Mouse (Mus musculus) spleen, postnatal 4 days (tissue): Measurements from ENCODE around the gene Arl13b.

ENCODE experiments used
- DNase-seq, 2 experiments: peaks; one replicate each; pipeline ENCODE4 v3.0.0; 2022; ENCODE audit warnings: low spot score in 2 of 2

Gene Arl13b

DNA sequence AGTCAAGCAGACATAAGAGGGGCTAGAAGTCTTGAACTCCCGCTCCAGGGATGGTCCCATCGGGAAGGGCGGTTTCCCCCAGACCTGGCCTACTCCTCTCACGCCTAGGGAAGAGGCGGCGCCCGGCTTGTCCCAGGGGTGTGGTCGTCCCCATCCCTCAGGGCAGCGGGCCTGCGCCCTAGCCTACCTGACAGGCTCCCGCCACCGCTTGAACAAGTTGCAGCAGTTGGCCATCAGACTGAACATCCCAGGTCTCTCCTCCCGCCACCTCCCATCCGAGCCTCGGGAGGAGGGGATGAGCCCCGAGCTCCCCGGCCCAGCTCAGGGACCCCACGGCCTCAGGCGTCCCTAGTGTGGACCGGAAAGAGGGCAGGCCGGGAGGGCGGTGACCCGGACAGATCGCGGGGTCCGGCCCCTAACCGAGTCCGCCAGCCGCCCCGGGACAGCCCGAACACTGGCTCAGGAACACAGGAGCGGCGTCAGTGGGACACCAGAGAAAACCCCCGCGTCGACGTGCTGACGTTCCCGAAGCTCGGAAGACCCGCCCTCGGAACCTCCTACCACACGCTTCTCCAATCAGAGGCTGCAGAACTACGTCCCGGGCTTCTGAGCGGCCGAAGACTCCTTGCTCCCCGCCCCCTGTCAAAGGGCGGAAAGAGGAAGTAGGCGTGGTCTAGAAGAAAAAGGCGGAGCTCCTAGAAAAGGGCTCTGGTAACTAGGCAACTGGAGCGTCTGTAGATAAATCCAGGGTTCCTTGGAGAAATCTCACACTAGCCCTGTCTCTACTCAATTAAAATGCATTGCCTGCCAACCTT is at the start of gene Arl13b:
Gene Arl13b (minus strand): TSS at position 543 of the 815 bp plus-strand sequence.
- peak; percentile 88 to 89 for DNase-seq

DNA sequence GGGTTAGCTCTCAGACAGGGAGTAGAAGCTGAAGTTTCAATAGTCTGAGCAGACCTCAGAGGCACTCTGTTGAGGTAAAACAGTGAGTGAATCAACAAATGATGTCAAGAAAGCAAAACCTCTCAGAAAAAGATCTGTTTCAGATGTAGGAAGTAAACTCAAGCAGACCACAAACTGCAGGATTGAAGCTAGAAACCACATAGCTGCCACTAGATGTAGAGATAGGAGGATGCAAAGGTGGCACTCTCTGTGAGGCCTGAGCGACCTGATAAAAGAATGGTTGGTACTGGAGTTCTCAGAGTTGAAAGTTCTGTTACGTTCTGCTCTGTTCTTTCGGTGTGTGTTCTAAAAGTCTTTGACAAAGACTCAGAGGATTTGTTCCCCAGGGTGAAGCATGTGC is 49.0 kb upstream of the Arl13b start:
- DNase-seq = no peak

- DNase-seq = no peak
Observed at GRCm38 (mm10) chr16:62874065-62874464, 27.2 kb upstream of the Arl13b start.

DNA sequence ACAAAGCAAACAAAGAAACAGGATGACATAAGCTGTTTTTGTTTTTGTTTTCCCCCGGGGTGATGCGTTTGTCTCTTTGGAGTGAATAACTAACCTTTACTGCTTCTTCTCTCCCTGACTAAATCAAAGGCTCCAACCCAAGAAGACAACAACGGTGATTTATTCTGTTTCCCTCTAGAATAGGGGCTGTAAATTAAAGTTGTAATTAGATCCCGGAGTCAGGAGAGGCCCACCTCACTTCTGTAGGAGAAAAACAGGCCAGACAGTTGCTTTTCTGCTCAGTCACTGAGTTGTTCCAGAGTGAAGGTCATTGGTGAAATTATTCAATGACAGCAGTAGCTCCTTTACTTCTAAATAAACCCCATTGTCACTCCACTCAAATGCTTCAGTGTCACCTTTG is 26.3 kb upstream of the Arl13b start:
- no peak for DNase-seq

- DNase-seq = no peak
Observed at GRCm38 (mm10) chr16:62872688-62873117, 25.9 kb upstream of the Arl13b start.

GRCm38 (mm10) chr16:62861455-62861854 is 14.6 kb upstream of the Arl13b start:
- DNase-seq = no peak

DNA sequence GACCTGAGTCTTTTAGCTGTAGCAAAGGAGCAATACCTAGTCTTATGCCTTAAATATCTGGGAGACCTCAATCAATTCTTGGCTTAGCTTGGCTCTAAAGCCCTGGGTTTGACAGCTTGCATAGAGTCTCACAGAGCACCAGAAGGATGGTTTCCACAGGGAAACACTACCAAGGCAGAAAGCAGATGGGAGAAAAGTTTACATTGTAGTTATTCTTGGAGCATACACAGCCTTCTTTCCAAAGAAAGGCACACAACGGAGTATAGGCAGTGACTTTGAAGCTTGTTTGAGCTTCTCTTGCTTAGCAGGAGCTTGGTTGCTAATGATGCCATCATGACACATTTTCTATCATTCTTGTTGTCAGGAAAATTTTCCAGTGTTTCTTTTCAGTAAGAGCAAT is 13.3 kb upstream of the Arl13b start:
- no peak for DNase-seq

- no peak for DNase-seq
Observed at GRCm38 (mm10) chr16:62858018-62858417, 11.2 kb upstream of the Arl13b start.

DNA sequence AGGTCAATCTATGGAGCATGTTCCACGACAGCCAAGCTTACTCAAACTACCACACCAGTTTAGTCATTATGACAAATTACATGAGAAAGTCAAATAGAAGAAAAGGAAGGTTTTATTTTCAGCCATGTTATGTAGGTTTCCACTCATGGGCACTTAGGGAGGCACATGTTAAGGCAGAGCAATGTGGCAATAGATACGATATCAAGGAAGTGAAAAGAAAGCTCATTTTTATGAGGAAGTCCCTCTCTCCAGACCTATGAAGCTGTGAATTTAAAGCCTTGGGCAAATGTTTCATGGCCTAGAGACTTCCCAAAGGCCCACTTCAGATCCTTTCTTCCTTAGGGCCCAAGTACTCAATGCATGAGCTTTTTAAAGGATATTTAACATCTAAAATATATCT is 10.7 kb upstream of the Arl13b start:
- DNase-seq = no peak

DNA sequence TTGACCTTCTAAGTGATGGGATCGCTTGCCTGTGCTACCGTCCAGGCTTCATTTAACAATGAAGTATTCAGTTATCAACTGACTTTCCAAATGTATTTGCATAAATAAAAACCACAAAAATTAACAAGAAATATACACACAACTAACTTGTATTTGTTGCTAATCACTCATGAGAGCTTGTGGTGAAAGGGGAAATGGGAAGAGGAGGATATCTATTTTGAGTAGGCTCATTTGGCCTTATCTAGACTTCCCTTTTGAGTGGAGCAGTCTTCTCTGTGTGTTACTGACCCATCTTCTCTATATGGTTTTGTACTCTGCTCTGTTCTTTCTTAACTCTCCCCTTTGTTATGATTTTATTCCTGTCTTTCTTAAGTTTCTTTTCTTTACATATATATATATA is 9.4 kb upstream of the Arl13b start:
- no peak for DNase-seq

DNA sequence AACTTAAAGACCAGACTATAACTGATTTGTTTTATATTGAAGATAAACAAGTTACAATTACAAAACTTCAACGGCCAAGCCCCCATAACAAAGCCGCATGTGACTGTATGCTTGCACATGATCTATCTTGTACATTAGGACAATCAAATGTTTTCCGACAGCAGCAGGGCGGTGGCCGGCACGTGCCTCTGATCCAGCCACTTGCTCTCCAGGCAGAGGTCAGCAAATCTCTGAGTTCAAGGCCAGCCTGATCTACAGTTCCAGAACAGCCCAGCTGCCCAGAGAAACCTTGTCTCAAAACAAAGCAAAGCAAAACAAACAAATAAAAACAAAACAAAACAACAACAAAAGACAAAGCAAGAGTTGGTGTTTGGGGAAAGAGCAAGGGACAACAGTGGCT is 8.5 kb upstream of the Arl13b start:
- no peak for DNase-seq

GRCm38 (mm10) chr16:62854191-62855068 is 7.6 kb upstream of the Arl13b start, which contains the start of gene Pros1:
Gene Pros1 (plus strand): TSS chr16:62854307.
- peak; percentile 22 to 67 for DNase-seq

DNA sequence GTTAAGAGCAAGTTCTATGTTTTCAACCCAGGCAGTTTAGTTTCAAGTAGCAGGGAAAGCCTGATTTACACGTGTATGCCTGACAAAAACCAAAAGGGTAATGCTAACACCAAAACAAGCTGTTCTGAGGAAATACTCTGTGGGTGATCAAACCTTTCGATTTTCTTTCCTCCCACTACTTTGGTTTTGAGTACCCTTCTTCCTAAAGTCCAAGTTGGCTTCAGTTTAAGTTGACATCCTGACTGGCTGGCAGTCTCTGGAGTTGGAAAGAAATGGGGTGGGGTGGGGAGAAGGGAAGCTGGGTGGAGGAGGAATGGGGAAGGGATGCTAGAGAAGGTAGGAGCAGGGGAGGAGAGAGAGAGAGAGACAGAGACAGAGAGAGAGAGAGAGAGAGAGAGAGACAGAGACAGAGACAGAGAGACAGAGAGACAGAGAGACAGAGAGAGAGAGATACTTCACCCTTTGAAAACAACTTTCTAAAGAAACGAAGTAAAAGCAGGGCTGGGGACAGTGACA is 6.8 kb upstream of the Arl13b start:
- DNase-seq = no peak

DNA sequence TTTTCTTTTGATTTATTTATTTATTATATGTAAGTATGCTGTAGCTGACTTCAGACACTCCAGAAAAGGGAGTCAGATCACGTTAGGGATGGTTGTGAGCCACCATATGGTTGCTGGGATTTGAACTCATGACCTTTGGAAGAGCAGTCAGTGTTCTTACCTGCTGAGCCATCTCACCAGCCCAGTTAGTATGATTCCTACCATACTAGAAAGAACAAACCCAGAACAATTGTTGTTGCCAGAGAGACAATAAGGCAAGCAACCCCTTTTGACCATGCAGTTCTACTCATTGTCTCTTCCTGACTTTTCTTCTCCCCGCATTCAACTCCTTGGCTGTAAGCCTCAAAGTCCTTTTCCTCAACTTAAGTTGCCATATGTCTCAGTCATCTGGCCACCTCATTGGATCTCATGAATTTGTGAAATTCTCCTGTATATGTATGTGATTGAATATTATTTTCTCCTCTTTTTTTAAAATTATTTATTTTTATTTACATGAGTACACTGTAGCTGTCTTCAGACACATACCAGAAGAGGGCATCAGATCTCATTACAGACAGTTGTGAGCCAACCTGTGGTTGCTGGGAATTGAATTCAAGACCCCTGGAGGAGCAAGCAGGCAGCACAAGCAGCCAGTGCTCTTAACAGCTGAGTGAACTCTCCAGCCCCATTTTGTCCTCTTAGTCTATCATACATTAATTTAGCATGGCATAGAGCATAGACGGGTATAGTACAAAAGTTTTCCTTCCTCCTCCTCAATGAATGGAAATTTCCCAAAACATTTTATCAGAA is 5.8 kb upstream of the Arl13b start:
- no peak for DNase-seq

DNA sequence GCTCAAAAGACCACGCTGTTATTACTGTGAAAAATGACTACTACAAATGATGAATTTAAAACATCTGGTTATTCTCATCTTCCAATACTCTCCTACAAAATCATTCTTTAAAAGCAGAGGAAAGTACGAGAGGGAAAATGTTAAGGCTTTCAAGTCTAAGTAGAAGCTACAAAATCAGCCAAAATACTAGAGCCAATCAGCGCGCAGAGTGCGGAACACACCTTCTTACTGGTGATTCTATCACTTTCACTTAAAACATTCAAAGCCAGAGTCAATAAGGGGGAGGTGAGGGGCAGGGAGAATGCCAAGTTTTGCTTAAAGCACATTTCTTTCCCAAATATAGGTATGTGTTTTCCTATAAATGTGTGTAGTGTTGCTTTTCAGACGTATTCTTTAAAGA is 1.5 kb downstream of the Arl13b start:
- DNase-seq = no peak

DNA sequence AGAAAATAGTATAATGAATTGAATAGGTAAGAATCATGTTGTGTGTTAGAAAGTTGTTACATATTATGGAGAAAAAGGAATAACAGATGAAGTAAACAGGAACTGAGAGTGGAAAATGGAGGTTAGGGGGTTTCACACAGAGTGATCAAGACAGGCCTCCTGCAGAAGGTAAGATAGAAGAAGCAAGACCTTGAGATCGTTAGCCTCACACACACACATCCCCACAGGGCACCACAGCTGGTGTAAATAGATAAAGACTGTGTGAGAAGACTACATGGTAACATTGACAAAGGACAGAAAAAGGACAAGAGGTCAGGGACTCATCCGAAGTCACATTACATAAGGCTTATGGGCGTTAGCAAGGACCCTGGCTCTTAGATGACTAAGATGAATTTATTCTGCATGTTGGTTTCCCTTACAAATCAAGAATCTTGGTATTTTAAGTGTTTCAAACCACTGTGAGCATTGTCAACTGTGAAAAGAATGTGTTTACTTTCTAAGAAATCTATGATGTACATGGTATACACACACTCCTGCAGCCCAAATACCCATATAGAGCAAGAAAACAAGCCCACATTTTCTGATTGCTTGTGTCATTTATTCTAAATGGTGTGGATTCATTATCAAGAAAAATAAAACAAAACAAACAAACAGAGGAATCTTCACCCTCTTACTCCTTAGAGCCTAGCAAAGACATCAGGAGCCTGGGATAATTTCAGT is 12.7 kb downstream of the Arl13b start:
- no peak for DNase-seq

GRCm38 (mm10) chr16:62832481-62832880 is 14.4 kb downstream of the Arl13b start:
- DNase-seq = peak; percentile 39 to 70

- no peak for DNase-seq
Observed at GRCm38 (mm10) chr16:62832027-62832426, 14.8 kb downstream of the Arl13b start.

GRCm38 (mm10) chr16:62826156-62827001 is 20.5 kb downstream of the Arl13b start:
- DNase-seq = no peak

DNA sequence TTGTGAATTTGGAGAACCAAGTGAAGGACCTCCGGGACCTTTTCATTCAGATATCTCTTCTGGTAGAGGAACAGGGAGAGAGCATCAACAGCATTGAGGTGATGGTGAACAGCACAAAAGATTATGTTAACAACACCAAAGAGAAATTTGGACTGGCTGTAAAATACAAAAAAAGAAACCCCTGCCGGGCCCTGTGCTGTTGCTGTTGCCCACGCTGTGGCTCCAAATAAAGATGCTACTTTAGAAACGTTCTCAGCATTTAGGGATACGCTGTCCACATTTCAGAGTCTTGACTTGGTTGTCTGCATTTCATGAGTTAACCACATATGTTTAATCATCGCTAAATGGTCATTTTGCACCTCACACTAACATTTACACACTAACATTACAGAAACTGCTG is 24.4 kb downstream of the Arl13b start:
- DNase-seq = no peak
